ENCODE assay signal across 9 mouse cellular contexts in the genomic region with DNA sequence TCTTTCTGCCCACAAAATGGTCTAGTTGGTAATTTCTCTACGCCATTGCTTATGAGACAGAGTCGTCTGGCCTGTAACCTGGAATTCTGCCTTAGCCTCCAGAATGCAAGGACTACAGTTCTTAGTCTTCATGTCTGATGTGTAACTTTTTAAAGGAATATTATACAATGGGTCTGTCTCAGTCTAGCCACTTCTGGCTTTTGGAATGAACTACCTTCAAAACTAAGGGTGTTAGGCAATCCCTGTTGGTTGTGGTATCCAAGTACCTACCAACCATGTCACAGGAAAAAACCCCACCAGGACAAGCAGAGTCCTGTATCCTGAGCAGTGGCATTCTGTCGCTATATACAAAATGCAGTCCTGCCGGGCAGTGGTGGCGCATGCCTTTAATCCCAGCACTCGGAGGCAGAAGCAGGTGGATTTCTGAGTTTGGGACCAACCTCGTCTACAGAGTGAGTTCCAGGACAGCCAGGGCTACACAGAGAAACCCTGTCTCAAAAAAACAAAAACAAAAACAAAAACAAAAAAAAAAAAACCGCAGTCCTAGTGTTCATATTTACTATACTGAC. TPM values are rescaled to one million over a fixed set of nuclear protein-coding genes. Genes with fewer than 3 reads are reported as not detected.
DNase-seq lines count a peak whose midpoint lies in the region; ATAC-seq and TF ChIP-seq lines count a peak whose summit lies in the region.
"Had no signal": no experiment of that assay in that cellular context is flagged by ENCODE, and none has a peak within 500 bp of the region (broad histone marks: within the 10 kb centered on the region; RNA-seq: fewer than 3 reads in every experiment).

No protein-coding gene starts in this region.

- H3K4me1 ChIP-seq in embryonic facial prominence, embryonic 15.5 days: peaks cover 27% of the 10 kb centered on the region
- peaks cover 34% of the 10 kb centered on the region for H3K4me1 ChIP-seq in intestine, embryonic 16.5 days (ENCODE audit: control insufficient read depth, insufficient read depth, low read length)
- H3K4me1 ChIP-seq in neural tube, embryonic 14.5 days (ENCODE audit: control insufficient read depth, insufficient read depth, low read length): peaks cover 7% of the 10 kb centered on the region; the same call in 1 of the 2 replicates

- H3K9ac ChIP-seq in embryonic facial prominence, embryonic 15.5 days: no peak overlapping the region
- H3K9ac ChIP-seq in intestine, embryonic 16.5 days (ENCODE audit: low read depth, low read length): peak overlapping the region; percentile 76
- H3K9ac ChIP-seq in neural tube, embryonic 14.5 days (replicated peaks; ENCODE audit: low read depth, low read length): no peak overlapping the region

- WGBS in embryonic facial prominence, embryonic 15.5 days: 73% methylated on average over 8 of the region's 8 CpGs
- 75% methylated on average over 8 of the region's 8 CpGs for WGBS in intestine, embryonic 16.5 days
- WGBS in neural tube, embryonic 14.5 days: 78% methylated on average over 8 of the region's 8 CpGs

- no peak for DNase-seq in left cerebral cortex, adult 2 months (ENCODE audit: extremely low spot score in 1 of 2, low spot score in 2 of 2)
- DNase-seq in left cerebral cortex, adult 8-10 months (ENCODE audit: low spot score in 2 of 2): no peak
- DNase-seq in urinary bladder, postnatal 4 days (ENCODE audit: low spot score in 2 of 2): no peak
- no peak for DNase-seq in layer of hippocampus, postnatal 36 days

- intact Hi-C loops in left cerebral cortex, adult 2 months (cut with DNase I): loop anchor here (2.0 kb wide), 1 partner anchor 15 kb away; a partner anchor contains a TSS

- H3K4me2 ChIP-seq in embryonic facial prominence, embryonic 15.5 days (replicated peaks): peak overlapping the region; percentile 47
- peak overlapping the region; percentile 56 for H3K4me2 ChIP-seq in intestine, embryonic 16.5 days (ENCODE audit: low read depth, low read length)
- peak overlapping the region; percentile 51 for H3K4me2 ChIP-seq in neural tube, embryonic 14.5 days (ENCODE audit: low read depth, low read length)

- no peaks in the 10 kb centered on the region for H3K9me3 ChIP-seq in embryonic facial prominence, embryonic 15.5 days (replicated peaks)
- H3K9me3 ChIP-seq in intestine, embryonic 16.5 days (ENCODE audit: control insufficient read depth, low read length): no peaks in the 10 kb centered on the region
- no peaks in the 10 kb centered on the region for H3K9me3 ChIP-seq in neural tube, embryonic 14.5 days (ENCODE audit: control insufficient read depth, low read length)

- H3K27me3 ChIP-seq in embryonic facial prominence, embryonic 15.5 days: 0 out of 2 replicates have a peak, but pooled peaks cover 5% of the 10 kb centered on the region
- H3K27me3 ChIP-seq in intestine, embryonic 16.5 days (replicated peaks; ENCODE audit: control insufficient read depth, insufficient read depth, low read length): no peaks in the 10 kb centered on the region
- no peaks in the 10 kb centered on the region for H3K27me3 ChIP-seq in neural tube, embryonic 14.5 days (ENCODE audit: control insufficient read depth, insufficient read depth, low read length)

- TF ChIP-seq CTCF in left cerebral cortex, adult 2 months (IDR thresholded peaks at IDR 0.05): no peak

- no peak overlapping the region for H3K4me3 ChIP-seq in left cerebral cortex, adult 2 months
- peak overlapping the region; percentile 96; the same call in 1 of the 2 replicates for H3K4me3 ChIP-seq in embryonic facial prominence, embryonic 15.5 days (replicated peaks)
- H3K4me3 ChIP-seq in intestine, embryonic 16.5 days (ENCODE audit: low read length): peak overlapping the region; percentile 65
- H3K4me3 ChIP-seq in neural tube, embryonic 14.5 days (ENCODE audit: low read depth, low read length): peak overlapping the region; percentile 81; the same call in 1 of the 2 replicates

- ATAC-seq in embryonic facial prominence, embryonic 15.5 days (ENCODE audit: insufficient number of reproducible peaks, low FRiP score, low TSS enrichment, low read depth): no peak
- ATAC-seq in intestine, embryonic 16.5 days: no peak
- no peak for ATAC-seq in neural tube, embryonic 14.5 days (ENCODE audit: low read depth)
- ATAC-seq in megakaryocyte progenitor cell, adult 5-6 weeks (replicated peaks; ENCODE audit: poor library complexity): no peak

- H3K36me3 ChIP-seq in embryonic facial prominence, embryonic 15.5 days: 0 out of 2 replicates have a peak, but pooled peaks cover 8% of the 10 kb centered on the region
- 0 out of 2 replicates have a peak, but pooled peaks cover 4% of the 10 kb centered on the region for H3K36me3 ChIP-seq in intestine, embryonic 16.5 days (ENCODE audit: control insufficient read depth, insufficient read depth, low read length)
- no peaks in the 10 kb centered on the region for H3K36me3 ChIP-seq in neural tube, embryonic 14.5 days (ENCODE audit: control insufficient read depth, insufficient read depth, low read length)

- H3K27ac ChIP-seq in left cerebral cortex, adult 2 months: peak overlapping the region; percentile 87
- peak overlapping the region; percentile 97 for H3K27ac ChIP-seq in embryonic facial prominence, embryonic 15.5 days (replicated peaks)
- peak overlapping the region; percentile 99 for H3K27ac ChIP-seq in intestine, embryonic 16.5 days (ENCODE audit: low read length)
- H3K27ac ChIP-seq in neural tube, embryonic 14.5 days (ENCODE audit: low read depth, low read length): peak overlapping the region; percentile 91

RNA-seq across cellular contexts. Expression of a gene that starts 1.4 kb away (rescaled TPM):
- total RNA-seq in left cerebral cortex, adult 2 months (2021): 100 to 1,000 TPM; 317 to 329 TPM
- total RNA-seq in left cerebral cortex, adult 8-10 months (2022): 100 to 1,000 TPM; 332 to 365 (median 345) TPM
- polyA plus RNA-seq in embryonic facial prominence, embryonic 15.5 days (2015; fragmentation: Nextera tagmentation; extraction: Ambion mirVana): 590 and 660 TPM in 2 replicates
- polyA plus RNA-seq in intestine, embryonic 16.5 days (2015; fragmentation: Nextera tagmentation; extraction: Ambion mirVana): 635 and 699 TPM in 2 replicates
- 361 and 387 TPM in 2 replicates for polyA plus RNA-seq in neural tube, embryonic 14.5 days (2014; fragmentation: Nextera tagmentation; extraction: Ambion mirVana)
- total RNA-seq in layer of hippocampus, postnatal 36 days (2021): 100 to 1,000 TPM; 309 to 323 TPM
- total RNA-seq in megakaryocyte progenitor cell, adult 5-6 weeks (2015): 435 and 440 TPM in 2 replicates
- total RNA-seq in megakaryocyte progenitor cell, adult 5-6 weeks (2017): 571 and 580 TPM in 2 replicates

RNA-seq across cellular contexts. Expression of a gene that starts 7.3 kb away (rescaled TPM):
- not detected for total RNA-seq in left cerebral cortex, adult 2 months (2021)
- 1 to 10 TPM in 1 of 4 experiments, not detected in 3; 1.4 TPM for total RNA-seq in left cerebral cortex, adult 8-10 months (2022)
- 0.77 TPM in 1 of 2 replicates, not detected in the other for polyA plus RNA-seq in embryonic facial prominence, embryonic 15.5 days (2015; fragmentation: Nextera tagmentation; extraction: Ambion mirVana)
- 0.12 and 0.62 TPM in 2 replicates for polyA plus RNA-seq in intestine, embryonic 16.5 days (2015; fragmentation: Nextera tagmentation; extraction: Ambion mirVana)
- polyA plus RNA-seq in neural tube, embryonic 14.5 days (2014; fragmentation: Nextera tagmentation; extraction: Ambion mirVana): 0.91 TPM in 1 of 2 replicates, not detected in the other
- total RNA-seq in layer of hippocampus, postnatal 36 days (2021): not detected
- total RNA-seq in megakaryocyte progenitor cell, adult 5-6 weeks (2015): not detected in 2 replicates
- total RNA-seq in megakaryocyte progenitor cell, adult 5-6 weeks (2017): not detected in 2 replicates
- total RNA-seq: heart, postnatal 10 days had no signal

RNA-seq across cellular contexts. Expression of a gene that starts 8.3 kb away (rescaled TPM):
- total RNA-seq in left cerebral cortex, adult 2 months (2021): not detected
- not detected for total RNA-seq in left cerebral cortex, adult 8-10 months (2022)
- not detected in 2 replicates for polyA plus RNA-seq in embryonic facial prominence, embryonic 15.5 days (2015; fragmentation: Nextera tagmentation; extraction: Ambion mirVana)
- polyA plus RNA-seq in intestine, embryonic 16.5 days (2015; fragmentation: Nextera tagmentation; extraction: Ambion mirVana): 11.3 and 17.7 TPM in 2 replicates
- not detected in 2 replicates for polyA plus RNA-seq in neural tube, embryonic 14.5 days (2014; fragmentation: Nextera tagmentation; extraction: Ambion mirVana)
- not detected for total RNA-seq in layer of hippocampus, postnatal 36 days (2021)
- not detected in 2 replicates for total RNA-seq in megakaryocyte progenitor cell, adult 5-6 weeks (2015)
- total RNA-seq in megakaryocyte progenitor cell, adult 5-6 weeks (2017): not detected in 2 replicates
- total RNA-seq: heart, postnatal 10 days had no signal

RNA-seq across cellular contexts. Expression of a gene that starts 10.7 kb away (rescaled TPM):
- not detected for total RNA-seq in left cerebral cortex, adult 2 months (2021)
- not detected for total RNA-seq in left cerebral cortex, adult 8-10 months (2022)
- polyA plus RNA-seq in embryonic facial prominence, embryonic 15.5 days (2015; fragmentation: Nextera tagmentation; extraction: Ambion mirVana): 0.20 and 0.24 TPM in 2 replicates
- 0.37 and 0.54 TPM in 2 replicates for polyA plus RNA-seq in intestine, embryonic 16.5 days (2015; fragmentation: Nextera tagmentation; extraction: Ambion mirVana)
- not detected in 2 replicates for polyA plus RNA-seq in neural tube, embryonic 14.5 days (2014; fragmentation: Nextera tagmentation; extraction: Ambion mirVana)
- total RNA-seq in layer of hippocampus, postnatal 36 days (2021): not detected
- not detected in 2 replicates for total RNA-seq in megakaryocyte progenitor cell, adult 5-6 weeks (2015)
- total RNA-seq in megakaryocyte progenitor cell, adult 5-6 weeks (2017): 0.25 TPM in 1 of 2 replicates, not detected in the other
- total RNA-seq: heart, postnatal 10 days had no signal

RNA-seq across cellular contexts. Expression of a gene that starts 11.5 kb away (rescaled TPM):
- total RNA-seq in left cerebral cortex, adult 2 months (2021): not detected
- total RNA-seq in left cerebral cortex, adult 8-10 months (2022): under 1 TPM in 3 of 4 experiments, not detected in 1; 0.23 to 0.82 (median 0.30) TPM
- not detected in 2 replicates for polyA plus RNA-seq in embryonic facial prominence, embryonic 15.5 days (2015; fragmentation: Nextera tagmentation; extraction: Ambion mirVana)
- polyA plus RNA-seq in intestine, embryonic 16.5 days (2015; fragmentation: Nextera tagmentation; extraction: Ambion mirVana): not detected in 2 replicates
- not detected in 2 replicates for polyA plus RNA-seq in neural tube, embryonic 14.5 days (2014; fragmentation: Nextera tagmentation; extraction: Ambion mirVana)
- total RNA-seq in layer of hippocampus, postnatal 36 days (2021): not detected
- 0.30 TPM in 1 of 2 replicates, not detected in the other for total RNA-seq in megakaryocyte progenitor cell, adult 5-6 weeks (2015)
- total RNA-seq in megakaryocyte progenitor cell, adult 5-6 weeks (2017): 0.54 TPM in 1 of 2 replicates, not detected in the other
- total RNA-seq: heart, postnatal 10 days had no signal
